Comparison of ENCODE assay signal across 7 mouse cellular contexts in genomic region chr6:47650463-47651384, GRCm38 (mm10). TPM values are rescaled to one million over a fixed set of nuclear protein-coding genes. Genes with fewer than 3 reads are reported as not detected.
DNase-seq lines count a peak whose midpoint lies in the region; ATAC-seq and TF ChIP-seq lines count a peak whose summit lies in the region.

No protein-coding gene starts in this region.

- H3K9me3 ChIP-seq in embryonic facial prominence, embryonic 12.5 days = no peaks in the 10 kb centered on the region
- H3K9me3 ChIP-seq in limb, embryonic 12.5 days = no peaks in the 10 kb centered on the region
- H3K9me3 ChIP-seq in midbrain, embryonic 15.5 days = no peaks in the 10 kb centered on the region

- no peaks in the 10 kb centered on the region for H3K36me3 ChIP-seq in embryonic facial prominence, embryonic 12.5 days
- no peaks in the 10 kb centered on the region for H3K36me3 ChIP-seq in limb, embryonic 12.5 days
- no peaks in the 10 kb centered on the region for H3K36me3 ChIP-seq in midbrain, embryonic 15.5 days (replicated peaks)
- no peaks in the 10 kb centered on the region for H3K36me3 ChIP-seq in spleen, adult 2 months (ENCODE audit: control insufficient read depth, insufficient read depth, low read length)

- H3K27me3 ChIP-seq in embryonic facial prominence, embryonic 12.5 days = no peaks in the 10 kb centered on the region; the same call in 1 of the 2 replicates
- peaks cover 10% of the 10 kb centered on the region; the same call in 1 of the 2 replicates for H3K27me3 ChIP-seq in limb, embryonic 12.5 days
- H3K27me3 ChIP-seq in midbrain, embryonic 15.5 days (replicated peaks) = no peaks in the 10 kb centered on the region
- H3K27me3 ChIP-seq in spleen, adult 2 months (ENCODE audit: control insufficient read depth, insufficient read depth, low read length) = no peaks in the 10 kb centered on the region

- DNase-seq in adrenal gland, postnatal 25 days = peak; percentile 94
- DNase-seq in heart, adult 11 months = peak; percentile 99
- DNase-seq in kidney, adult 18-20 months = peak; percentile 94
- peak; percentile 78 to 84 for DNase-seq in spleen, adult 2 months (ENCODE audit: low read depth in 1 of 2, low spot score in 2 of 2)

- peak overlapping the region; percentile 36; the same call in 1 of the 2 replicates for H3K27ac ChIP-seq in embryonic facial prominence, embryonic 12.5 days
- H3K27ac ChIP-seq in limb, embryonic 12.5 days = peak overlapping the region; percentile 57; the same call in 1 of the 2 replicates
- H3K27ac ChIP-seq in midbrain, embryonic 15.5 days = peak overlapping the region; percentile 84
- peak overlapping the region; percentile 80 for H3K27ac ChIP-seq in spleen, adult 2 months (ENCODE audit: insufficient read depth, low read length)

- H3K4me2 ChIP-seq in embryonic facial prominence, embryonic 12.5 days (replicated peaks) = peak overlapping the region; percentile 67
- peak overlapping the region; percentile 76 for H3K4me2 ChIP-seq in limb, embryonic 12.5 days
- H3K4me2 ChIP-seq in midbrain, embryonic 15.5 days = peak overlapping the region; percentile 53

- 3% methylated on average over 46 of the region's 46 CpGs for WGBS in embryonic facial prominence, embryonic 12.5 days
- WGBS in limb, embryonic 12.5 days = 3% methylated on average over 46 of the region's 46 CpGs
- 2% methylated on average over 46 of the region's 46 CpGs for WGBS in midbrain, embryonic 15.5 days
- WGBS in spleen, adult 2 months = 4% methylated on average over 46 of the region's 46 CpGs

- H3K4me1 ChIP-seq in embryonic facial prominence, embryonic 12.5 days = no peaks in the 10 kb centered on the region
- H3K4me1 ChIP-seq in limb, embryonic 12.5 days (replicated peaks) = no peaks in the 10 kb centered on the region
- H3K4me1 ChIP-seq in midbrain, embryonic 15.5 days = no peaks in the 10 kb centered on the region
- peaks cover 3% of the 10 kb centered on the region; the same call in 1 of the 2 replicates for H3K4me1 ChIP-seq in spleen, adult 2 months (ENCODE audit: control insufficient read depth, insufficient read depth, insufficient read length)

- peak; percentile 91 for TF ChIP-seq CTCF in spleen, adult 2 months (IDR thresholded peaks at IDR 0.05; ENCODE audit: extremely low read depth, insufficient read depth, insufficient read length, insufficient replicate concordance)

- ATAC-seq in embryonic facial prominence, embryonic 12.5 days (ENCODE audit: insufficient number of reproducible peaks, insufficient read depth, low FRiP score, low TSS enrichment) = peak; percentile 97
- ATAC-seq in limb, embryonic 12.5 days (ENCODE audit: insufficient number of reproducible peaks, insufficient read depth, low FRiP score, low TSS enrichment, low read depth) = peak; percentile 98
- peak; percentile 98 for ATAC-seq in midbrain, embryonic 15.5 days (replicated peaks)

- H3K9ac ChIP-seq in embryonic facial prominence, embryonic 12.5 days = peak overlapping the region; percentile 58
- H3K9ac ChIP-seq in limb, embryonic 12.5 days (replicated peaks) = peak overlapping the region; percentile 69
- H3K9ac ChIP-seq in midbrain, embryonic 15.5 days = peak overlapping the region; percentile 49

- peak overlapping the region; percentile 59 for H3K4me3 ChIP-seq in embryonic facial prominence, embryonic 12.5 days
- H3K4me3 ChIP-seq in limb, embryonic 12.5 days (replicated peaks) = peak overlapping the region; percentile 60
- H3K4me3 ChIP-seq in midbrain, embryonic 15.5 days = peak overlapping the region; percentile 59
- peak overlapping the region; percentile 95 for H3K4me3 ChIP-seq in spleen, adult 2 months (ENCODE audit: extremely low read depth, insufficient read depth, insufficient read length)

- TF ChIP-seq POLR2A in spleen, adult 2 months (IDR thresholded peaks at IDR 0.05; ENCODE audit: low read depth, low read length) = no peak

RNA-seq across cellular contexts. Expression of gene Ezh2, which starts 55.6 kb away (rescaled TPM):
- 27.0 and 29.9 TPM in 2 replicates for total RNA-seq in adrenal gland, postnatal 25 days (2021)
- 159 and 162 TPM in 2 replicates for polyA plus RNA-seq in embryonic facial prominence, embryonic 12.5 days (2016; fragmentation: Nextera tagmentation; extraction: Ambion mirVana)
- 178 and 184 TPM in 2 replicates for polyA plus RNA-seq in limb, embryonic 12.5 days (2016; fragmentation: Nextera tagmentation; extraction: Ambion mirVana)
- 69.0 and 78.7 TPM in 2 replicates for polyA plus RNA-seq in midbrain, embryonic 15.5 days (2015; fragmentation: Nextera tagmentation; extraction: Ambion mirVana)
- 6.6 and 6.8 TPM in 2 replicates for polyA plus RNA-seq in spleen, adult 2 months (2012; rRNA removed)

Comparison
In these comparisons a context has a peak if more than half of its experiments do, and no peak if none do; other contexts are left out.
1. Peak in every context shown above with its lines: DNase-seq, ATAC-seq, H3K4me3 ChIP-seq and H3K27ac ChIP-seq.